Mouse (Mus musculus): Measurements from ENCODE around the gene Srpr. TPM values are rescaled to one million over a fixed set of nuclear protein-coding genes. Genes with fewer than 3 reads are reported as not detected.

Srpr gene
- total and polyA plus RNA-seq, 3 experiments: 42.9 to 113 (median 63.5) TPM

- H3K9ac ChIP-seq (ENCODE audit: control insufficient read depth, low read depth, low read length, poor library complexity, severe bottlenecking): no peak overlapping the region
- no peaks in the 10 kb centered on the region for H3K79me2 ChIP-seq (ENCODE audit: control insufficient read depth, insufficient read depth, low read length, poor library complexity)
- H3K27me3 ChIP-seq (ENCODE audit: control insufficient read depth in 1 of 2, insufficient read depth in 2 of 2, low read length in 2 of 2): no peaks in the 10 kb centered on the region
- DNase-seq (ENCODE audit: low read depth, low spot score): no peak
- H3K36me3 ChIP-seq (ENCODE audit: control insufficient read depth in 1 of 2, insufficient read depth in 2 of 2, low read length in 2 of 2): peaks cover under 1 to 2% of the 10 kb centered on the region in 2 experiments; a peak in 2 of 4 replicates
- H3K27ac ChIP-seq (ENCODE audit: control insufficient read depth, low read depth, low read length): no peak overlapping the region
- H3K9me3 ChIP-seq (replicated peaks; ENCODE audit: insufficient read depth, low read length): no peaks in the 10 kb centered on the region
- no peak overlapping the region for H3K4me3 ChIP-seq (ENCODE audit: control insufficient read depth in 1 of 2, insufficient read depth in 1 of 2, low read depth in 2 of 2, low read length in 2 of 2)
- no peaks in the 10 kb centered on the region for H3K4me1 ChIP-seq (ENCODE audit: control insufficient read depth in 1 of 2, insufficient read depth in 2 of 2, low read length in 2 of 2)
- no peak for TF ChIP-seq POLR2A (IDR thresholded peaks at IDR 0.05; ENCODE audit: control insufficient read depth in 1 of 2, insufficient read depth in 1 of 2, low read depth in 1 of 2, low read length in 2 of 2, poor library complexity in 1 of 2)
- TF ChIP-seq GABPA (IDR thresholded peaks at IDR 0.05; ENCODE audit: low read depth, low read length): no peak
- TF ChIP-seq NRF1 (IDR thresholded peaks at IDR 0.05; ENCODE audit: insufficient read depth, low read depth, low read length, poor library complexity, severe bottlenecking): no peak
- TF ChIP-seq MAX (IDR thresholded peaks at IDR 0.05; ENCODE audit: low read length): no peak
- TF ChIP-seq POLR2AphosphoS2 (IDR thresholded peaks at IDR 0.05; ENCODE audit: low read length): no peak
- TF ChIP-seq MXI1 (IDR thresholded peaks at IDR 0.05; ENCODE audit: low read depth, low read length): no peak
- TF ChIP-seq BHLHE40 (IDR thresholded peaks at IDR 0.05; ENCODE audit: borderline replicate concordance, low read depth, low read length): no peak
- TF ChIP-seq MEF2A (IDR thresholded peaks at IDR 0.05; ENCODE audit: extremely low read depth, insufficient replicate concordance, low read depth, low read length, poor library complexity, severe bottlenecking): no peak
- no peak for TF ChIP-seq TAL1 (IDR thresholded peaks at IDR 0.05; ENCODE audit: low read length)
Observed at GRCm38 (mm10) chr9:35235996-35236395, 36.0 kb downstream of the Srpr start.

GRCm38 (mm10) chr9:35238371-35238770 lies 38.4 kb downstream of the Srpr start:
- H3K36me3 ChIP-seq (ENCODE audit: control insufficient read depth in 1 of 2, insufficient read depth in 2 of 2, low read length in 2 of 2): peaks cover 0 to 2% of the 10 kb centered on the region in 2 experiments; a peak in 1 of 4 replicates

More at GRCm38 (mm10) chr9:35238371-35238770, 38.4 kb downstream of the Srpr start:
- DNase-seq (ENCODE audit: low read depth, low spot score): no peak
- no peaks in the 10 kb centered on the region for H3K79me2 ChIP-seq (ENCODE audit: control insufficient read depth, insufficient read depth, low read length, poor library complexity)
- TF ChIP-seq MEF2A (IDR thresholded peaks at IDR 0.05; ENCODE audit: extremely low read depth, insufficient replicate concordance, low read depth, low read length, poor library complexity, severe bottlenecking) (no peak), CHD2 (IDR thresholded peaks at IDR 0.05; ENCODE audit: low read length) (no peak), USF2 (IDR thresholded peaks at IDR 0.05; ENCODE audit: borderline replicate concordance in 1 of 2, insufficient read depth in 1 of 2, low read depth in 1 of 2, low read length in 2 of 2) (no peak), ZMIZ1 (IDR thresholded peaks at IDR 0.05; ENCODE audit: low read depth, low read length) (no peak), MYB (IDR thresholded peaks at IDR 0.05; ENCODE audit: low read depth, low read length) (no peak), ZNF384 (IDR thresholded peaks at IDR 0.05; ENCODE audit: low read depth, low read length) (no peak), SMC3 (IDR thresholded peaks at IDR 0.05; ENCODE audit: low read depth, low read length) (no peak), NELFE (IDR thresholded peaks at IDR 0.05; ENCODE audit: low read depth, low read length) (no peak), CTCF (IDR thresholded peaks at IDR 0.05 in 2 of 3, conservative IDR thresholded peaks at IDR 0.05 in 1 of 3; ENCODE audit: control insufficient read depth in 1 of 3, insufficient read depth in 1 of 3, low read depth in 2 of 3, low read length in 3 of 3, poor library complexity in 1 of 3, severe bottlenecking in 1 of 3) (no peak), NRF1 (IDR thresholded peaks at IDR 0.05; ENCODE audit: insufficient read depth, low read depth, low read length, poor library complexity, severe bottlenecking) (no peak), HCFC1 (IDR thresholded peaks at IDR 0.05; ENCODE audit: low read depth, low read length) (no peak), MXI1 (IDR thresholded peaks at IDR 0.05; ENCODE audit: low read depth, low read length) (no peak), TAL1 (IDR thresholded peaks at IDR 0.05; ENCODE audit: low read length) (no peak)
- no peak overlapping the region for H3K27ac ChIP-seq (ENCODE audit: control insufficient read depth, low read depth, low read length)
- H3K9me3 ChIP-seq (replicated peaks; ENCODE audit: insufficient read depth, low read length): no peaks in the 10 kb centered on the region
- no peaks in the 10 kb centered on the region for H3K27me3 ChIP-seq (ENCODE audit: control insufficient read depth in 1 of 2, insufficient read depth in 2 of 2, low read length in 2 of 2)
- no peaks in the 10 kb centered on the region for H3K4me1 ChIP-seq (ENCODE audit: control insufficient read depth in 1 of 2, insufficient read depth in 2 of 2, low read length in 2 of 2)
- H3K9ac ChIP-seq (ENCODE audit: control insufficient read depth, low read depth, low read length, poor library complexity, severe bottlenecking): no peak overlapping the region
- H3K4me3 ChIP-seq (ENCODE audit: control insufficient read depth in 1 of 2, insufficient read depth in 1 of 2, low read depth in 2 of 2, low read length in 2 of 2): no peak overlapping the region

Data from MEL (cell line).